Mouse (Mus musculus) granulocyte monocyte progenitor cell, adult 5-6 weeks (primary cell): ENCODE data around the gene Slc7a3. TPM values are rescaled to one million over a fixed set of nuclear protein-coding genes. Genes with fewer than 3 reads are reported as not detected.
"Not testable (repeated sequence)": the region's sequence is repeated elsewhere in the genome, so short reads cannot be mapped to it uniquely, and the experiment has no call there.

Experiments
- ATAC-seq: replicated peaks from 2 replicates; pipeline ENCODE4 v1.8.0; 2016; ENCODE audit warnings: mild to moderate bottlenecking, moderate TSS enrichment, inconsistent platforms; ENCODE audit not compliant: poor library complexity, severe bottlenecking
- total RNA-seq, 2 experiments: library from RNA; stranded (forward) in 1 of 2; stranded (reverse) in 1 of 2; fragments of 200-712, 200-1000 nt in 1 of 2; fragments of >200 nt in 1 of 2; fragmentation: Nextera tagmentation in 1 of 2; gene quantifications; 2 replicates each; pipeline ENCODE4 v1.2.3; 2014 to 2017

Gene Slc7a3
- total RNA-seq (2014; fragmentation: Nextera tagmentation) (not detected in 2 replicates), total RNA-seq (2017) (0.13 TPM in 1 of 2 replicates, not detected in the other)

DNA sequence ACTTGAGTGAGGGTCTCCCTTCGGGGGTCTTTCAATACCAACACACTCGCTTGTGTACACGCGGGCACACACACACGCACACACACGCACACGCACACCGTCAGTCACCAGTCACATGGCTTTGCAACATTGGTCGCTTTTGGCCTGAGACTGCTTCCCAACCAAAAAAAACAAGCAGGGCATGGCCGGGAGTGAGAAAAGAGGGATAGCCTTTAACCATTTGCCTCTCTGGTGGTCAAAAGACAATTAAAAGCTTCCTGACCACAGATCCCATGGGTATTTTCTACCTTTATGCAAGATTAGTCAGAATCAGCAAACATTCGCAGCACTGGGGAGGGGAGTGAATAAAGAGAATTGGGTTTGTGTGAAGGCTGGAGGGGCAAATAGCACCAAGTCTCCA is at the start of gene Slc7a3:
TSS of gene Slc7a3 (minus strand) at position 101 of the 400 bp plus-strand sequence.
- no peak for ATAC-seq

DNA sequence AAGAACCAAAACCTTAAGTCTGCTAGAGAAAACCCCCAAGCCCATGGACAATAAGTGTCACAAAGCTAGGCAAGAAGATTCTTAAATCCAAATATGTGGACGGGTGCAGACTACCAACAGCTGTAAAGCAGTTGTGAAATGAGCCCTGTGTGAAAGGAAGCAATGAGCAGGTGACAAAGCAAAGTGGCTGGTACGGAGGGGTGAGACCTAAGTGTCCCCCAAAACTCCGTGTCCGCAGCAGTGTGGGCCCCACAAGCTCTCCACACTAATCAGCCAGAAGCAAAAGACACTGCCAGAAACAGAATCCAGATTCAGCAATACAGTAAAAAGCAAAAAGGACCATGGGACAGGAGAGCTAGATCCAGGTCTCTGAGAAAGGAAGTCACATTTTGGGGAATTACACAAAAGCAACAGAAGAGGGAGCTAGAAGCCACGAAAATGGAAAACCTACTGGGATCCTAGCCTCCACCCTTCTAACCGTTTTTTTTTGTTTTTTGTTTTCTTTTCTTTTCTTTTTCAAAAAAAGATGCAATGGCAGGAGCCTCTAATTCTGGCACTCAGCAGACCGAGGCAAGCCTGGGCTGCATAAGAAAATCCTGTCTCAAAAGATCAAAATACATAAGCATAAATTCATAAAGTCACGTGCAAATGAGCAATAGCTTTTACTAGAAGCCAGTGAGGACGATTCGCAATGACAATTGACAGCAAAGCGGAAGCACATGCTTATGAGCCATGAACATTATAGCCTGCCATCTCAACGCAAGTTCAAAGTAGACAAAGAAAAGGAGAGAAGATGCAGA is 46.4 kb upstream of the Slc7a3 start:
- ATAC-seq, result peak; percentile 80

DNA sequence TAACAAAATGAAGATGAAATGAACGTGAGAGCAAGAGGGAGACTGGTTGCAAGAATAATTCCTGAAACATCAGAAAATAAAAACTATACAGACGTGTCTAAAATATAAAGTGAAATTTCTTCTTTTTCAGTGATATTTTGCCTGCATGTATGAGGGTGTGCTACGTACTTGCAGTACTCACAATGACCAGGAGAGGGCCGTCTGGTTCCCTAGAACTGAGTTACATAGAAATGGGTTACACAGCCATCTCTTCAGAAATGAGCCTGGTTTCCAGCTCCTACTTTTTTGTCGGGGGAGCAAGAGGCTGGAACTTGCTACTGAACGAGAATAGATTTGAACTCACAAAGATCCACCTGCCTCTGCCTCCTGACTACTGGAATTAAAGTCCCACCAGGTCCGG is 45.2 kb upstream of the Slc7a3 start:
- peak; percentile 73 for ATAC-seq

DNA sequence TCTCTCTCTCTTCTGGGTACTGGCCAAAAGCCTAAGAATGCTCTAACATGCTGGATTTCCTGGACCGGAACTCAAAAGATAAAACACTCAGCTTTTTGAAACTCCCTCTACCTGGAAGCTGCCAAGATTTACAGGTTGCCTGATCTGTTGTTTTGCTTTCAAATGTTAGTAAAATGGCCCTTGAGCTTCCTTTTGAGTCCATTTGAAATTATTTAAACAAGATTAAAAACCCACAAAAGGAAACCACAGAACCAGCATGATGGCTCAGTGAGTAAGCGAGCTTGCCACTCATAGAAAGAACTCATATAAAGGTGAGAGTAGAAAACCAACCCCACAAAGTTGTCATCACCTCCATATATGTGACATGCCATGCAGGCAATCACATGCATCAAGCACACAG is 42.7 kb upstream of the Slc7a3 start:
- no peak for ATAC-seq

DNA sequence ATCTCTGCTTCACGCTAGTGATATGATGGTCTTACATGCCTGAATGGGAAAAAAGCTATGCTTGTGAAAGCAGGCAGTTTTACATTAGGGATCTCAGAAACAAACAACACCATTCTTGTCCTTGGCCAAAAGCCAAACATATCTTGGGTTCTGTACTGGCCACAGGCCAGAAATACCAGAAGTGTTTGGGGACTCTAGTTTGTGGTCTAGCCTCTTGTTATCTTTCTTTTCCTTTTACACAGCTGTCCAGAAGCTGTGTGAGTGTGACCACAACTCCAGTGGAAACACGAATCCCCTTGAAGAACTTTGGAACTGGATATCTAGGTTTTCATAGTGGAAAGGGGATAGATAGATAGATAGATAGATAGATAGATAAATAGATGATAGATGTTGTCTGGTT is 41.2 kb upstream of the Slc7a3 start:
- ATAC-seq, result no peak

DNA sequence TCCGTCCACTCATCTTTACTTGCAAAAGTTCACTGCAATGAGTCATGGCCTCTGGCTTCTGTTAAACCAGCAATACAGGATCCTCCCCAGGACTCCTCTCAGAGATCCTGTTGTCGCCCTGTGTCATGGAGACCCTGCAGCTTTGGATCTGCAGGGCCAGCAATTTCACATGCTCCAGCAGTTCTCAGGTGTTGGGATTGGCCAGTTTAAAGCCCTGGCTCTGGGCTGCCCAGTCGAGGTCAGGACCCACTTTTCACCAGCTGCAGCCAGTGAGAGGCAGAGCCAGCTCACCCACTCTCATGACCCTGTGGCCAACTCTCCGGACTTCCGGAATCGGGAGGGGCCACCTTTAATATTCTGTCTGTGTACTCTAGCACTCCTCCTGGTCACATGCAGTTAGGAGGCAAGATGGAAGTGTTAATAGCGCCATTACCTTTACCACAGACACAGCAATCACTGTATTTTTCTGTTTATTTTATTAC is 40.7 kb upstream of the Slc7a3 start:
- no peak for ATAC-seq

DNA sequence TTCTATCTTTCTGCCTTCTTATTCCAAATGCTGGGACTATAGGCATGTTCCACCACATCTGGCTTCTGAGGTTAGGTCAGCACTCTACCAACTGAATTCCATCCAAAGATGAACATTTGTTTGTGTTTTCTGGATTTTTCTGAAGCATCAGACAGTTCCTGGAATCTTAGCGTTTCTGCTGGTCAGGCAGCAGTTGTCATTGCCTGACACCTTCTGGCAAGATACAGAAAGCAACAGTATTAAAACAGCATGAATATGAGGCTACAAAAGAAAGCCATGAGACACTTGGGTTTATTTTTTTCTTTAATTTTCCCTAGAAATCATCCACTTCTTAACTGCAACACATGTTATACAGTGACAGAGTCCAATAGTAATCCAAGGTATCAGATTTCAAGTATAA is 34.7 kb upstream of the Slc7a3 start:
- ATAC-seq, result no peak

DNA sequence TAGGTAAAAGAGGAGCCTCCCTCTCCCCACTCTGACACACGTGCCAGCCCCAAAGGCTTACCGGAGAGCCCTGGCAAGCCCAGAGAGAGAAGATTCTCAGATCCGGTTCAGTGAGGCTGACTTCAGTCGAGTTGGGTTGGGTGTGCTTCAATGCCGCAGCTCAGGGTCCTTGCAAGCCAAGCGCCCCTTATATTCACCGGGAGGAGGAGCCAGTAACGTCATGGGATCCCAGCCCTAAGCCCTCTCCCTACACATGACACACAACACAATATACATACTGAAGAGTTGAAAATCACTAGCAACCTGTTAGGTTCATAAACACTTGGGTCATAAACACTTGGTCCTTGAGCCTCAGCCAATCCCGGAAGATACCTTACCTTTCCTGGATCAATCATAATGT is 609 bp downstream of the Slc7a3 start:
- not testable (repeated sequence) for ATAC-seq

DNA sequence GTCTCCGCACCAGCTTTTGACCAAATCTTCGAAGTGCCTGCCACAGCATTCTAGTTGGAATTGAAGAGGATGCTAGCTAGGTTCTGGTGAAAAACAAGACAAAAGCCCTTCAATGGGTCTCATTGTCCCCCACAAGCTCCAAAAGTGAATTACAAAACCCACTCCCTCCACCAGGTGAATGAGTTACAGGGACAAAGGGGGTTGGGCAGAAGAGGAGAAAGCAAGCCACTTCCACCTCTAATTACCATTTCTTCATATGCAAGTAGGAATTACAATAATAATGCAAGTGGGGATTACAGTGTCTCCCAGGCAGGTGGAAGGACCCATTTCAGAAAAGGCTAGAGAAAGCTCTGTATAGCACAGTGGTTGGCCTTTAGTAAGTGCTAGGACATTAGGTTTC is 1.6 kb downstream of the Slc7a3 start:
- no peak for ATAC-seq

DNA sequence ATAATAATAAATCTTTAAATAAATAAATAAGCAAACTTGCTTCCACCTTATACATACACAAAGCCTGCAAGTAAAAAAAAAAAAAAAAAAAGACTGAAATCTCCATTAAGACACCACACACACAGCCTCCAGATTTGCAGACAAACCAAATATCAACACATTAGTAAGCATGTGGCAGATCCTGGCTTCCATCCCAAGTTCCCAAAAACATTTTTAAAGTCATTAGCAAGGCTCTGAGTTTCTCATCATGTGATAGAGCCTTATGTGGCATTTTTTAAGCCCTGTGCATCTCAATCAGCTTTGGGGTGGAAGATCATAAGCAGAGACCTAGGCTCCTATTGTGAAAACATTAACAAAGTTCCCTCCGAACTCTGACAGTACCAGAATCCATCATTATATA is 20.6 kb downstream of the Slc7a3 start:
- ATAC-seq, result no peak

DNA sequence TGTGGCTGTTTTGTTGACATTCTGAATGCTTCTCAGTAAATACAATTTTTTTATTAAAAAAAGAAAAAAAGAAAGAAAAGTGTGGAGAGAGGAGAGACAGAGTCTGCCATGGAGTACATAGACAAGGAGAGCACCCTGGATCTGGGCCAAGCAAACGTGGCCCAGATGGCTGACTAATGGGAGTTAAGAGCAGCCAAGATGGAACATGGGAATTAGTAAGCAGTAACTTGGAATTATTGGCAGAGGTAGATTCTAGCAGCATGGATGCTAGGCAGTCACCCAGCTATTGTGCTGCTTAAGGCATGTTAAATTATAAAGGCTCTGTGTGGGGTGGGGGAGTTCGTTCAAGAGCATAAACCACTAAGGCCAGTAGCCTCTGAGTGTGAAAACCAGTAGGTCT is 22.3 kb downstream of the Slc7a3 start:
- ATAC-seq, result no peak

DNA sequence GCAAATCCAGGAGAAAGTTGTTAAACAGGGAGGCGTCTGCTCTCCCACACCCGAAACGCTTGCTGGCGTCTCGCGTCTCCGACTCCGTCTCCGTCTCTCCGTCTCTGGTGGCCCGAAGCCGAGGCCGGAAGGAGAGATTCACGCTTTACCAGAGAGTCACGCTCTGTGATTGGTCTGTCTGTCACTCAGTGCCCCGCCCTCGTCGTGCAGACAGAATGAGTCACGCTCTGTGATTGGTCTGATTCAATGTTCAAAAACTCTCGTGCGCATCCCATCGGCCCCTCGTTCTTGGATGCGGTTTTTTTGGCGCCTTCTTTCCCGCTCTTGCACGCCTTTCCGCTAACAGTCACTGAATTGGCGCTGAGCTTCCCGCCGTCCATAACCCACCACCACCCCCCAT is 26.3 kb downstream of the Slc7a3 start, which contains the start of gene Tex11:
TSS of gene Tex11 (minus strand) at position 127 of the 400 bp plus-strand sequence.
- no peak for ATAC-seq

Other genes with a start within 250 kb of the Slc7a3 start
- not detected in 2 replicates for gene Tex11, start 26.4 kb downstream of the Slc7a3 start, total RNA-seq (2014; fragmentation: Nextera tagmentation)
- gene Tex11, start 26.4 kb downstream of the Slc7a3 start, total RNA-seq (2017), result 0.17 TPM in 1 of 2 replicates, not detected in the other
- gene Snx12, start 136.5 kb upstream of the Slc7a3 start, total RNA-seq (2014; fragmentation: Nextera tagmentation), result 50.9 and 62.8 TPM in 2 replicates
- 62.9 and 66.1 TPM in 2 replicates for gene Snx12, start 136.5 kb upstream of the Slc7a3 start, total RNA-seq (2017)
- 7.0 and 14.4 TPM in 2 replicates for gene Foxo4, start 168.5 kb upstream of the Slc7a3 start, total RNA-seq (2014; fragmentation: Nextera tagmentation)
- gene Foxo4, start 168.5 kb upstream of the Slc7a3 start, total RNA-seq (2017), result 12.8 and 16.9 TPM in 2 replicates
- not detected in 2 replicates for gene Gm614, start 178.0 kb upstream of the Slc7a3 start, total RNA-seq (2014; fragmentation: Nextera tagmentation)
- not detected in 2 replicates for gene Gm614, start 178.0 kb upstream of the Slc7a3 start, total RNA-seq (2017)
- 21.7 and 33.1 TPM in 2 replicates for gene Il2rg, start 182.2 kb upstream of the Slc7a3 start, total RNA-seq (2014; fragmentation: Nextera tagmentation)
- gene Il2rg, start 182.2 kb upstream of the Slc7a3 start, total RNA-seq (2017), result 20.2 and 23.4 TPM in 2 replicates
- gene Gm20489, start 183.0 kb upstream of the Slc7a3 start, total RNA-seq (2014; fragmentation: Nextera tagmentation), result not detected in 2 replicates
- not detected in 2 replicates for gene Gm20489, start 183.0 kb upstream of the Slc7a3 start, total RNA-seq (2017)
- 55.4 and 65.2 TPM in 2 replicates for gene Med12, start 188.0 kb upstream of the Slc7a3 start, total RNA-seq (2014; fragmentation: Nextera tagmentation)
- gene Med12, start 188.0 kb upstream of the Slc7a3 start, total RNA-seq (2017), result 35.2 and 40.1 TPM in 2 replicates
- gene Nlgn3, start 213.1 kb upstream of the Slc7a3 start, total RNA-seq (2014; fragmentation: Nextera tagmentation), result not detected in 2 replicates
- not detected in 2 replicates for gene Nlgn3, start 213.1 kb upstream of the Slc7a3 start, total RNA-seq (2017)